ENCODE assay signal across 21 mouse cellular contexts in genomic region chr17:86008401-86008800, GRCm38 (mm10).
DNase-seq lines count a peak whose midpoint lies in the region; ATAC-seq and TF ChIP-seq lines count a peak whose summit lies in the region.
"Had no signal": no experiment of that assay in that cellular context is flagged by ENCODE, and none has a peak within 500 bp of the region (broad histone marks: within the 10 kb centered on the region; RNA-seq: fewer than 3 reads in every experiment).

No protein-coding gene starts in this region.

- H3K9me3 ChIP-seq in heart, embryonic 10.5 days = no peaks in the 10 kb centered on the region
- H3K9me3 ChIP-seq in heart, embryonic 15.5 days (replicated peaks) = no peaks in the 10 kb centered on the region
- H3K9me3 ChIP-seq in hindbrain, postnatal 0 days (ENCODE audit: low read length) = no peaks in the 10 kb centered on the region
- H3K9me3 ChIP-seq in liver, embryonic 12.5 days (replicated peaks) = no peaks in the 10 kb centered on the region
- H3K9me3 ChIP-seq: G1E had no signal

- no peaks in the 10 kb centered on the region for H3K36me3 ChIP-seq in heart, embryonic 10.5 days
- H3K36me3 ChIP-seq in heart, embryonic 15.5 days = no peaks in the 10 kb centered on the region
- no peaks in the 10 kb centered on the region for H3K36me3 ChIP-seq in hindbrain, postnatal 0 days (ENCODE audit: insufficient read depth, low read length)
- 0 out of 2 replicates have a peak, but pooled peaks cover 2% of the 10 kb centered on the region for H3K36me3 ChIP-seq in liver, embryonic 12.5 days
- H3K36me3 ChIP-seq: forebrain, embryonic 12.5 days; midbrain, embryonic 12.5 days had no signal

- no peak overlapping the region for H3K9ac ChIP-seq in heart, embryonic 15.5 days
- H3K9ac ChIP-seq in hindbrain, postnatal 0 days (replicated peaks; ENCODE audit: low read length) = no peak overlapping the region
- no peak overlapping the region for H3K9ac ChIP-seq in liver, embryonic 12.5 days
- H3K9ac ChIP-seq: forebrain, embryonic 12.5 days; lung, embryonic 14.5 days; midbrain, embryonic 12.5 days had no signal

- WGBS in heart, embryonic 10.5 days = 45% methylated on average over 10 of the region's 10 CpGs
- WGBS in heart, embryonic 15.5 days = 35% methylated on average over 10 of the region's 10 CpGs
- 64% methylated on average over 10 of the region's 10 CpGs for WGBS in hindbrain, postnatal 0 days
- 75% methylated on average over 10 of the region's 10 CpGs for WGBS in liver, embryonic 12.5 days (ENCODE audit: insufficient replicate concordance)

- 0 out of 2 replicates have a peak overlapping the region, but pooled peaks have one; percentile 11 for H3K4me2 ChIP-seq in heart, embryonic 15.5 days
- no peak overlapping the region for H3K4me2 ChIP-seq in hindbrain, postnatal 0 days (ENCODE audit: low read depth, low read length)
- H3K4me2 ChIP-seq in liver, embryonic 12.5 days = no peak overlapping the region
- H3K4me2 ChIP-seq: forebrain, embryonic 12.5 days; lung, embryonic 14.5 days; midbrain, embryonic 12.5 days had no signal

- no peak for TF ChIP-seq CTCF in hindbrain, postnatal 0 days (IDR thresholded peaks at IDR 0.05; ENCODE audit: low read depth)

- H3K27me3 ChIP-seq in heart, embryonic 10.5 days (ENCODE audit: insufficient read depth, poor library complexity, severe bottlenecking) = no peaks in the 10 kb centered on the region
- no peaks in the 10 kb centered on the region for H3K27me3 ChIP-seq in heart, embryonic 15.5 days
- H3K27me3 ChIP-seq in hindbrain, postnatal 0 days (ENCODE audit: insufficient read depth, low read length) = no peaks in the 10 kb centered on the region
- H3K27me3 ChIP-seq in liver, embryonic 12.5 days (replicated peaks) = no peaks in the 10 kb centered on the region
- H3K27me3 ChIP-seq: forebrain, embryonic 12.5 days; midbrain, embryonic 12.5 days had no signal

- no peak overlapping the region for H3K27ac ChIP-seq in heart, embryonic 10.5 days
- no peak overlapping the region for H3K27ac ChIP-seq in heart, embryonic 15.5 days
- no peak overlapping the region for H3K27ac ChIP-seq in hindbrain, postnatal 0 days
- H3K27ac ChIP-seq in liver, embryonic 12.5 days = no peak overlapping the region
- H3K27ac ChIP-seq: forebrain, embryonic 12.5 days; midbrain, embryonic 12.5 days; stomach, postnatal 0 days had no signal

- ATAC-seq in heart, embryonic 15.5 days (replicated peaks; ENCODE audit: insufficient number of reproducible peaks, insufficient read depth, low FRiP score, low read depth) = no peak
- ATAC-seq in hindbrain, postnatal 0 days = no peak
- no peak for ATAC-seq in liver, embryonic 12.5 days
- ATAC-seq: CD4-positive, CD25-positive, alpha-beta regulatory T cell, adult 4 months; hindbrain, embryonic 16.5 days had no signal

- no peak overlapping the region for H3K4me3 ChIP-seq in heart, embryonic 10.5 days
- H3K4me3 ChIP-seq in heart, embryonic 15.5 days = no peak overlapping the region
- no peak overlapping the region for H3K4me3 ChIP-seq in hindbrain, postnatal 0 days (ENCODE audit: low read length)
- no peak overlapping the region for H3K4me3 ChIP-seq in liver, embryonic 12.5 days
- H3K4me3 ChIP-seq: forebrain, embryonic 12.5 days; midbrain, embryonic 12.5 days had no signal

- H3K4me1 ChIP-seq in heart, embryonic 10.5 days = peaks cover 14% of the 10 kb centered on the region
- H3K4me1 ChIP-seq in heart, embryonic 15.5 days (replicated peaks) = peaks cover 19% of the 10 kb centered on the region
- H3K4me1 ChIP-seq in hindbrain, postnatal 0 days (ENCODE audit: insufficient read depth, low read length) = no peaks in the 10 kb centered on the region
- peaks cover 14% of the 10 kb centered on the region for H3K4me1 ChIP-seq in liver, embryonic 12.5 days
- H3K4me1 ChIP-seq: forebrain, embryonic 12.5 days had no signal

- DNase-seq in adrenal gland, postnatal 10 days = peak; percentile 33
- DNase-seq in adrenal gland, adult (ENCODE audit: inconsistent age in 2 of 2, low spot score in 1 of 2) = no peak
- peak; percentile 10 for DNase-seq in heart, adult 8-10 months (ENCODE audit: low spot score)
- DNase-seq in heart, embryonic 10.5 days (ENCODE audit: low spot score) = no peak
- DNase-seq in adipocyte (ENCODE audit: low spot score) = peak; percentile 65
- DNase-seq in hindbrain, postnatal 0 days (ENCODE audit: low spot score) = no peak
- DNase-seq: adrenal gland, postnatal 36 days; cerebellum, adult 8-10 months; kidney, adult 18-20 months; layer of hippocampus, postnatal 36 days; lung, embryonic 14.5 days; right cerebral cortex, postnatal 14 days; thymus, postnatal 25 days had no signal

Comparison
In these comparisons a context has a peak if more than half of its experiments do, and no peak if none do; other contexts are left out.
1. DNase-seq: peak in adrenal gland, postnatal 10 days (single experiment), heart, adult 8-10 months (single experiment) and adipocyte (single experiment); none in adrenal gland, adult (0 of 2), heart, embryonic 10.5 days (single experiment) and hindbrain, postnatal 0 days (single experiment).